Mouse (Mus musculus) bone marrow macrophage, adult 2 months (primary cell): ENCODE results near the gene Htr1f.

Source experiments
- CTCF ChIP-seq: IDR thresholded peaks from 2 replicates; pipeline ENCODE4 v1.5.1; 2012; ENCODE audit warnings: low read depth, mild to moderate bottlenecking, low read length, moderate library complexity
- POLR2A ChIP-seq: IDR thresholded peaks from 2 replicates; pipeline ENCODE4 v1.6.1; 2012; ENCODE audit warnings: mild to moderate bottlenecking, low read depth, low read length, borderline replicate concordance

DNA sequence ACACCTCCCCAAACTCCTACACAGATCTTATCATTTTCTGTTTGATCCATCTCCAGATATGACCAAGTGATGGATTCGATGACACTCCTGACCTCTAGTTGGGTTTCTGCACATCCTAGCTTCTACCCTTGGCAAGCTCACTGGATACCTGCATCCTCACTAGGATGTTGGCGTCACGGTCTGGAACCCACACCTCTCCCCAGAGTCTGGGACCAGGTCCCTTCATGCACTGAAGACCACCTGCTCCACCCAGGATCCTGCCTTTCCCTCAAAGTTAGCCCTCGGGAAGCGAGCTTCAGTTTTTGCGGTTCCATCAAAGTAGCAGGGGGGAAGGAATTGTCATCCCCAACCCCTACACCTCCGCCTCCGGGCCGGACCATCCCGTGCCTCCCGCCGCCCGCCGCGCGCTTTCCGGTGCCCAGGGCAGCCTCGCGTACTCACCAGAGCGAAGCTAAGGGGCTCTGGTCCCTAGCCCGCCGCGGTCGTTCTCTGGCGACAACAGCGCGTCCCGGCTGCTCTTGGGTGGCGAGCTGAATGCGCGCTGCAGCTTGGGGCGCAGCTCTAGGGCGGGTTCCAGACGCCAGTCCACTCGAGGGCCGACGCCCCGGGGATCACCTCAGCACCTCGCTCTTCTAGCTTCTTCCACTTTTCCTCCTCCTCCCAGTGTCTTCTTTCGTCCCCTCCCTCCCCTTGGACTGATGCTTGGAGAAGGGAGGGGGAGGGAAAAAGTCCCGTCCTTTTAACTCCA, at the start of gene Htr1f:
- no peak for TF ChIP-seq POLR2A
- TF ChIP-seq CTCF, result no peak
